Mouse (Mus musculus): ENCODE results near the gene Prkag1. TPM values are rescaled to one million over a fixed set of nuclear protein-coding genes. Genes with fewer than 3 reads are reported as not detected.

Gene Prkag1
- polyA plus RNA-seq, 1 experiment from 2014 or later: 47.4 TPM

DNA sequence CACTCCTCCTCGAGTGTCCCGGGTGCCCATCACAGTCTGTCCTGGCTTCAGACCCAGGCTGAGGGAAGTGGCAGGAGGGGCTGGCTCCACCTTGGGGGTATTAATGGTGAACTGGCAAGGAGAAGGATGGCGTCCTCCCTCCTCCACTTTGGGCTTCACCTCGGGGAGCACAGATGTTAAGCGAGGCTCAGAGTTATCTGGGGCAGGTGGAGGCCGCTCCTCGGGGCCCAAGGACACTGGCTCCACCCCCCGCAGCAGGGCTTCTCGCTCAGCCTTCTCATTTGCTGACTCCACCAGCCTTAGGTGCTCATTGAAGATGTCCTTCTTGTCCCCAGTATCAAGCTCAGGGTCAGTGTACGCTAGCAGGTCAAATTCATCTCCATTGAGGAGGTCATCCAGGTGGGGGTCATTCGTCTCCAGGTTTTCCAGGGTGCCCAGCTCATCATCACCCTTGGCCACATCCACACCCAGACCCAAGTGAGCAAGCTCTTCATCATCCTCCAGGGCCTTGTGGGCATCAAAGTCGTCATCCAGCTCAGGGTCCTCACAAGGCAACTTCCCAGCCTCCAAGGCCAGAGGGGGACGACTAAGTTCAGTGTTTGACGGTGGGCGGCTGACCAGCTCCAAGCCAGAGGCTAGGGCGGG, 18.8 kb upstream of the Prkag1 start:
- ATAC-seq (no peak), DNase-seq (no peak)
- TF ChIP-seq CTCF (IDR thresholded peaks at IDR 0.05; ENCODE audit: low read depth): no peak
- TF ChIP-seq EP300 (IDR thresholded peaks at IDR 0.05; ENCODE audit: low read depth): no peak
- Histone ChIP-seq H3K4me3 (ENCODE audit: low read depth, low read length) (no peak overlapping the region), H3K27ac (ENCODE audit: low read depth) (no peak overlapping the region), H3K4me2 (ENCODE audit: low read depth, low read length) (no peak overlapping the region), H3K9ac (replicated peaks) (no peak overlapping the region), H3K27me3 (ENCODE audit: insufficient read depth, low read length) (no peaks in the 10 kb centered on the region), H3K4me1 (ENCODE audit: insufficient read depth) (no peaks in the 10 kb centered on the region), H3K36me3 (replicated peaks; ENCODE audit: insufficient read depth, low read length) (peaks cover 98% of the 10 kb centered on the region), H3K9me3 (ENCODE audit: low read length) (no peaks in the 10 kb centered on the region)
- WGBS (ENCODE audit: insufficient replicate concordance): 85% methylated on average over 16 of the region's 16 CpGs

DNA sequence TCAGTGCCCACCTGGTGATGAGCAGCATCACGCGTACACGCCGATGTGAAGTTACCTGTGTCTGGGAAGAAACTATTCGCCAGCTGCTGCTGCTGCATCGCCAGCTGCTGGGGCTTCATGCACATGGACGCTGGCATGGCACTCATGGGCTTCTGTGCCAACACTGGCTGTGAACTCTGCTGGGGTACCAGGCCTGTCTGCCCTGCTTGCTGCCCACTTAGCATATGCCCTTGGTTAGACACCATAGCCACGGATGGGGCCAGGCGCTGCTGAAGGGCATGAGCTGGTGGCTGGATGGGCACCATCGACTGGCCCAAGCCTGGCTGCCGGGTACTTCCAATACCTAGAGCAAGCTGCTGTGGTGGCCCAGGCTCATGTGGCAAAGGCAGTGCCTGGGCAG, 17.8 kb upstream of the Prkag1 start:
- no peak overlapping the region for H3K27ac ChIP-seq (ENCODE audit: low read depth)
- H3K9ac ChIP-seq (replicated peaks): no peak overlapping the region
- 90% methylated on average over 10 of the region's 11 CpGs for WGBS (ENCODE audit: insufficient replicate concordance)
- no peak overlapping the region for H3K4me2 ChIP-seq (ENCODE audit: low read depth, low read length)
- no peaks in the 10 kb centered on the region for H3K9me3 ChIP-seq (ENCODE audit: low read length)
- DNase-seq: no peak
- H3K36me3 ChIP-seq (replicated peaks; ENCODE audit: insufficient read depth, low read length): peaks cover 98% of the 10 kb centered on the region
- no peak overlapping the region for H3K4me3 ChIP-seq (ENCODE audit: low read depth, low read length)
- no peaks in the 10 kb centered on the region for H3K4me1 ChIP-seq (ENCODE audit: insufficient read depth)
- no peak for ATAC-seq
- no peak for TF ChIP-seq CTCF (IDR thresholded peaks at IDR 0.05; ENCODE audit: low read depth)
- no peaks in the 10 kb centered on the region for H3K27me3 ChIP-seq (ENCODE audit: insufficient read depth, low read length)

DNA sequence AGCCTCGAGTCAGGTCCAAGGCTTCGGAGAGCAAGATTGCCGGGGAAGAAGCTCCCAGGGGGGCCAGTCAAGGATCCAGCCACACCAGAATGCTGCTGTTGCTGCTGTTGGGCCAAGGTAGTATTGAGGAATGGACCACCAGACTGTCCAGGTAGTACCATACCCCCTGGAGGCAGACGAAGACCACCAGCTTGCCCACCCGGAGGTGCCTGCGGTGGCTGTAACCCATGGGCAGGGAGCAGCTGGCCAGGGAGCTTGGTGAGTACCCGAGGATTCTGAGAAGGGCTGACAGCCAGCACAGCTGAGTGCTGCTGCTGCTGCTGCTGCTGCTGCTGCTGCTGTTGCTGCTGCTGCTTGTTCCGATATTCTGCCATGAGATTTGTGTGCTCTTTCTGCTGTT, 14.8 kb upstream of the Prkag1 start:
- H3K9me3 ChIP-seq (ENCODE audit: low read length): no peaks in the 10 kb centered on the region
- WGBS (ENCODE audit: insufficient replicate concordance): 86% methylated on average over 8 of the region's 8 CpGs

DNA sequence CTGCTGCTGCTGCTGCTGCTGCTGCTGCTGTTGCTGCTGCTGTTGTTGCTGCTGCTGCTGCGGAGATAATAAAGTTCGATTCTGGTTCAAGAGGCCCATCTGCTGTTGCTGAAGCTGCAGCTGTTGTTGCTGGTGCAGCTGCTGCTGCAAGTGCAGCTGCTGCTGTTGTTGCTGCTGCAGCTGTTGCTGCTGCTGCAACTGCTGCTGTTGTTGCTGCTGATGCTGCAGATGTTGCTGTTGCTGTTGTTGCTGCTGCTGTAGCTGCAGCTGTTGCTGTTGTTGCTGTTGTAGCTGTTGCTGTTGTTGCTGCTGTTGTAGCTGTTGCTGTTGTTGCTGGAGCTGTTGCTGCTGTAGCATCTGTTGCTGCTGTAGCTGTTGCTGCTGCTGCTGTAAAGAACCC, 13.8 kb upstream of the Prkag1 start:
- Histone ChIP-seq H3K4me1 (ENCODE audit: insufficient read depth) (no peaks in the 10 kb centered on the region), H3K27ac (ENCODE audit: low read depth) (no peak overlapping the region), H3K4me3 (ENCODE audit: low read depth, low read length) (no peak overlapping the region), H3K27me3 (ENCODE audit: insufficient read depth, low read length) (no peaks in the 10 kb centered on the region), H3K9ac (replicated peaks) (no peak overlapping the region), H3K9me3 (ENCODE audit: low read length) (no peaks in the 10 kb centered on the region), H3K4me2 (ENCODE audit: low read depth, low read length) (no peak overlapping the region), H3K36me3 (replicated peaks; ENCODE audit: insufficient read depth, low read length) (peaks cover 92% of the 10 kb centered on the region)
- ATAC-seq (no peak), DNase-seq (no peak)
- no peak for TF ChIP-seq CTCF (IDR thresholded peaks at IDR 0.05; ENCODE audit: low read depth)
- no peak for TF ChIP-seq EP300 (IDR thresholded peaks at IDR 0.05; ENCODE audit: low read depth)
- 92% methylated on average over 2 of the region's 2 CpGs for WGBS (ENCODE audit: insufficient replicate concordance)

More for the DNA sequence above, 14.8 kb upstream of the Prkag1 start:
- Histone ChIP-seq H3K36me3 (replicated peaks; ENCODE audit: insufficient read depth, low read length) (peaks cover 92% of the 10 kb centered on the region), H3K27ac (ENCODE audit: low read depth) (no peak overlapping the region), H3K9ac (replicated peaks) (no peak overlapping the region), H3K4me2 (ENCODE audit: low read depth, low read length) (no peak overlapping the region), H3K4me3 (ENCODE audit: low read depth, low read length) (no peak overlapping the region), H3K27me3 (ENCODE audit: insufficient read depth, low read length) (no peaks in the 10 kb centered on the region), H3K4me1 (ENCODE audit: insufficient read depth) (no peaks in the 10 kb centered on the region)
- ATAC-seq: no peak
- DNase-seq: no peak
- TF ChIP-seq CTCF (IDR thresholded peaks at IDR 0.05; ENCODE audit: low read depth): no peak
- TF ChIP-seq EP300 (IDR thresholded peaks at IDR 0.05; ENCODE audit: low read depth): no peak

DNA sequence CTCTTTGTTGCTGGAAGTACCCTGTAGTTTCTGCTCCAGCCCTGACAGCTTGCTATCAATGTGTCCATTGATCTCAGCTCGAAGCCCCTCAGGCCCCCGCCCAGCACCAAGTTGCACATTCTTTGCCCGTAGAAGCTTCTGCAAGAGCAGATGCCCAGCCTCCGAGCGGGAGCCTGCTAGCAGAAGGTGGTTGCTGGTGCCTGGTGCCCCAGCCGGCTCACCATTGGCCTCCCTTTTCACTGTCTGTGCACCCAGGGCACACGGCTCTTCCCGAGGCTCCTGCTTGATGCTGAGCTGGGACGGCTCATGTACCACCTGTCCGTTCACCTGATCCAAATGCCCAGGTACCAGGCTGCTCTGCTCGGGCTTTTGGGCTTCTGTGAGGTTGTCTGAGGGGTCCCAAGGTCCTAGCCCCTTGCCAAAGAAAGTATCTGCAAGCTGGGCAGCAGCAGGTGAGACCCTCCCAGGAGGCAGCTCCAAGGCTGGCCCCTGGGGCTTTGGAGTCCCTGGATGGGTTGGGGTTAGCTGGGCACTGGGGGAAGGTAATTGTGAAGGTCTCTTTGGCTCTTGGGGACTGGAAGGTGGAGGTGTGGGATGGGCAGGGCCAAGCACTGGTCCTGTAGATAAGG, 12.4 kb upstream of the Prkag1 start:
- ATAC-seq (no peak), DNase-seq (no peak)
- Histone ChIP-seq H3K27me3 (ENCODE audit: insufficient read depth, low read length) (no peaks in the 10 kb centered on the region), H3K36me3 (replicated peaks; ENCODE audit: insufficient read depth, low read length) (peaks cover 92% of the 10 kb centered on the region), H3K9ac (replicated peaks) (no peak overlapping the region), H3K4me1 (ENCODE audit: insufficient read depth) (no peaks in the 10 kb centered on the region), H3K9me3 (ENCODE audit: low read length) (no peaks in the 10 kb centered on the region), H3K4me2 (ENCODE audit: low read depth, low read length) (no peak overlapping the region), H3K4me3 (ENCODE audit: low read depth, low read length) (no peak overlapping the region), H3K27ac (ENCODE audit: low read depth) (no peak overlapping the region)
- TF ChIP-seq CTCF (IDR thresholded peaks at IDR 0.05; ENCODE audit: low read depth): no peak
- no peak for TF ChIP-seq EP300 (IDR thresholded peaks at IDR 0.05; ENCODE audit: low read depth)
- WGBS (ENCODE audit: insufficient replicate concordance): 90% methylated on average over 11 of the region's 11 CpGs

DNA sequence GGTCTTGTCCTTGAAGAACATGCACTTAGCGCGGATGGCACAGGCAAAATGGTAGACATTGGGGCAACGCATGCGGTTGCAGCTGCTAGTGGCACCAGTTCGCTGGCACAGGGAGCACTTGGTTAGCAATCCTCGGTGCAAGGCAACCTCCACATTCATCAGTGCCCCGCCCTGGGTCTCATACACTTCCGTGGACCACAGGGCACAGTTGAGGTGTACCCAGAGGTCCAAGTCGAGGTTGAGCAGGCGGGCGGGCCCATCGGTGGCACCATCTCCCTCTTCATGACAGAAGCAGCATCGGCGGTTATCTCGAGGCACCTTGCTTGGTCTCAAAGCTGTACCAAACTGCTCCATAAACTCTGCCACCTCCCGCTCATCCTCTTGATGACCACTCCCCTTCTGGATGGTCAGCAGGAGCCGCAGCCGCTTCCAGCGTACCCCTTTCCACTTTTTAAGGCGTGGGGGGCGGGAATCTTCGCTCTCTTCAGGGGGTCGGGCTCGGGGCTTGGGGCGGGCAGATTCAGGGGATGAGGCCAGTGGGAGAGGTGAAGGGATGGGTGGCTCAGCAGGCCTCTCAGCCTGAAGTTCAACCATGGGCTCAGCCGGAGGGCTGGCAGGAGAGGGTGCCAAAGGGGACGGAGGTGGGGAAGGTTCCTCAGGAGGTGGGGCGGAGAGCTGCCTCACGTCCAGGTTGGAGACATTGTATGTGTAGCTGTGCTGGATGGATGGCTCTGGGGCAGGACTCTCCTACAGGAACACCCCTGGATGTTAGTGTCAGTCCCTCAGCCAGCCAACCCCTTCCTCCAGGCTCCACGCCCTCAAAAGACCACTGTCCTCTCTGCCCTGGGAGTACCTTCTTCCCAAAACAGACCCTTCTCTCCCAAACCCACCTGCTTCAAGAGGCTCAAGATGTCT, 8.6 kb upstream of the Prkag1 start:
- peaks cover 10% of the 10 kb centered on the region for H3K4me1 ChIP-seq (ENCODE audit: insufficient read depth)
- H3K4me2 ChIP-seq (ENCODE audit: low read depth, low read length): no peak overlapping the region
- H3K9ac ChIP-seq (replicated peaks): no peak overlapping the region
- no peaks in the 10 kb centered on the region for H3K27me3 ChIP-seq (ENCODE audit: insufficient read depth, low read length)
- peaks cover 92% of the 10 kb centered on the region for H3K36me3 ChIP-seq (replicated peaks; ENCODE audit: insufficient read depth, low read length)
- TF ChIP-seq CTCF (IDR thresholded peaks at IDR 0.05; ENCODE audit: low read depth): no peak
- TF ChIP-seq EP300 (IDR thresholded peaks at IDR 0.05; ENCODE audit: low read depth): no peak
- ATAC-seq: no peak
- DNase-seq: no peak
- H3K9me3 ChIP-seq (ENCODE audit: low read length): no peaks in the 10 kb centered on the region
- no peak overlapping the region for H3K4me3 ChIP-seq (ENCODE audit: low read depth, low read length)
- WGBS (ENCODE audit: insufficient replicate concordance): 91% methylated on average over 30 of the region's 30 CpGs
- H3K27ac ChIP-seq (ENCODE audit: low read depth): no peak overlapping the region

Measured in liver, postnatal 0 days (tissue).